Mouse (Mus musculus) T-helper 17 cell (primary cell): ENCODE data around the gene Cpa5.

Experiments
- in situ Hi-C, 2 experiments: fragments of 300-600 bp; cut with MboI, MseI; formaldehyde crosslinking; loops; 1 replicate in 1 of 2; 2 replicates in 1 of 2; pipeline ENCODE4 v1.15.1; 2025; ENCODE audit warnings: high pct_unique_total_duplicates in 2 of 2

The Cpa5 gene

GRCm38 (mm10) chr6:30600995-30601394 is 9.8 kb upstream of the Cpa5 start:
- in situ Hi-C loops = loop anchor here in 1 of 2 experiments (5.0 kb wide), 2 partner anchors 34 to 201 kb away; partner anchors contain the start of gene Cpa4

DNA sequence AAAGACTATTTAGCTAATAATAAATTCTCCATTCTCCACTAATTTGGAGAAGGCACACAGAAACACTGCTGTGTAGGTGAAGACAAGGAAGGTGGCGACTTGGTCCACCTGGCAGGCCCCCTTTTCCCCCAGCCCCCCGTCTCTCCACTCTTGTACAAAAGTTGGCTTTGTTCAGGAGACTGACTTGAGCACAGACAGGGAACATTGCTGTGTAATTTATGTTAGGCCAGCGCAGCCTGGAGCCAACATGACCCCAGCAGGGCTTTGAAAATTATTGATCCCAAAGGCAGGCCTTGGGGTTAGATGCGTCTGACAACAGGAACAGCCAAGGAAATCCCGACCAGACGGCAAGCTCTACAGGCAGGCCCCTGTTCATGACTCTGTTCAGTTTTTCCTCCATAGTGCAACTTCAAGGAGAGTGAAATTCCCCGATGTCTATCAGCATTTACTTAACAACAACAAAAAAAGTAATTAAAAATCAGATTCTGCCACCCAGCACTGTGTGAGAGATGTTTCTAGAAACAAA is 6.4 kb upstream of the Cpa5 start:
- in situ Hi-C loops = loop anchor here in 1 of 2 experiments (5.0 kb wide), 2 partner anchors 37 to 198 kb away; partner anchors contain the start of gene Cpa4

DNA sequence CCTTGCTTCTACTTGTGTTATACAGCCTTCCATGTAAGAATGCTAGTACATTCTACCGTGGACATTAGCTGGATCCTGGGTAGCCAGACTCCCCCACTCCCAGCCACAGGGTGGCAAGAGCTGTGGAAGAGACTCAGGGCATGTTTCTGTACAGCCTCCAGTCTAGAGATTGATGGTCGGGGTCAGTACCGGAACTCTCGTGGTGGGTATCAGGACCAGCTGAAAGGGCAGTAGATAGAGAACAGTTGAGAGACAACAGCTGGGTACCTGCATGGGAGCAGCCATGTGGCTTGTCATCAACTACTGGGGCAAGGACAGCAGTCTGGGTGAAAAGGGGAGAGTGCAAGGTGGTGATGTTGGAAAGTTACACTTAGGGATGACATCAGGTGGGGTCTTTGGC is 5.7 kb upstream of the Cpa5 start:
- in situ Hi-C loops = no loop called here

DNA sequence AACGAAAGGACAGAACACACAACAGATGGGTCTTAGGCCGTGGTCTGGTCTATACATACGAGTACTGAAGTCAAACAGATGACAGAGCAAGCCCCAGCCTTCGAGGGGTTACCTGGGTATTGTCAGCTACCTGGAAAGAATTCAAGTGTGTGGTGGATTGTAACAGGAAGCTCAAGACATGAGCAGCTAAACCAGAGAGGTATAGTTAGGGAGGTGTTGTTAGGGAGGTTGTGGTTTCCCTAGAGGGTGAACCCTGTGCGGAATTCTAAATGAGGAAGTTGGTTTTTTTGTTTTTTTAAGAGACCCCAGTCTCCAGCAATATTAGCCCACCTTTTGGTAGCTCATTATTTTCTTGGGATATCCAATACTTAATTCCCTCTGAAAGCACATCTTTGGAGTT is 5.1 kb upstream of the Cpa5 start:
- in situ Hi-C loops = no loop called here

- in situ Hi-C loops = no loop called here
Observed at GRCm38 (mm10) chr6:30611212-30611611, 402 bp downstream of the Cpa5 start.

DNA sequence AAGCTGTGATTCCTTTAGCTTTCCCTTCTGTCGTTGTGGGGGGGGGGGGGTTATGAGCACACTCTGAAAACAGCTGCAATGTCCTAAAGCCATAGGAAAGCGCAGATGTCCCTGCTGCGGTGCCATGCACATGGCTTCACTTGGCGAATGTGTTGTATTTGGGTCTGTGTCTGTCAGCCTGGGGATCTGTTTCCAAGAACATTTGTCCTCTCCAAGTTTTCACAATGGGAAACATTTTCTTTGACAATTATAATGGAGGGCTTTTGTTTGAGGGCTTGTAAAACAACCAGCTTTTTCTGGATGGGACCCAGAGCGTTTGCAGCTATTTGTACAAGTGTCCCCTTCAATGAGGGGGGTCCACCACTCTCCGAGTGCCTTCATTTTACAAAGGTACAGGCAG is 3.4 kb downstream of the Cpa5 start:
- in situ Hi-C loops = no loop called here

DNA sequence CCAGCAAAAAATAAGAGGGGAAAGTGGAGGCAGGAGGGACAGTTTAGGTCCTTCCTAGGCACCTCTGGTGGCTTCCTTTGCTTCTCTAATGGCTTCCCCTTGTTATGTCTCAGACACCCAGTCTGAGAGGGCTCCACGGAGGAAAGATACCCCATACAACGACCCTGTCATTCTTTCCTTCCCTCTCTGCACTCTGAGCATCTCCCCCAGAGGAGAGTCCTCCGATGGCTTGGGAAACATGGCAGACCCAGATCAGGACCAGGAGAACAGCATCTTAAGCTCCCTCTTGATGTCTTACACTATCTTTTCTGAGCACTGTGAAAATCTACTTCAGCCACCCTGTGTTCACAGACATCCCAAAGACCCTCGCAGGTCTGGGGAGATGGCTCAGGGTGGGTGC is 4.9 kb downstream of the Cpa5 start:
- in situ Hi-C loops = no loop called here

DNA sequence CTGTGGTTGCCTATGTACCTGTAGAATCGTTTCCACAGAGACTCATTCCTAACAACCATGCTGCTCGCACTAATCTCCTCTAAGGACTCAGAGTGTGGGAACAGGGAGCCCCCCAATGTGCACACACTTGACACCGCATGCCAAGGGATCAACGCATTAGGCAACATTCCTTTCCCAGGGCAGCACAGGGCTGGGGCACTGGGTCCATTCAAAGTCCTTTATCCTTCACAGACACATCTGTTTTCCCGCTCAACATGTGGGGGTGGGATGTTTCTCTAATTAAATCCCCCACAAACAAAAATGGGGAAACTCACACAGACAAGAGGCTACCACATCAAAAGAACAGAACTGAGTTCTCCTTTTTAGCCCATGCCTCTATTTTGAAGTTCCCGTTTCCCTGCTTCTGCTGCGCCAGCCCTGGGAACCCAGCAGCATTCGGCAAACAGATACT is 5.7 kb downstream of the Cpa5 start:
- in situ Hi-C loops = no loop called here

GRCm38 (mm10) chr6:30617020-30617958 is 6.5 kb downstream of the Cpa5 start:
- in situ Hi-C loops = no loop called here

GRCm38 (mm10) chr6:30617959-30618590 is 7.3 kb downstream of the Cpa5 start:
- in situ Hi-C loops = no loop called here

GRCm38 (mm10) chr6:30618735-30619134 is 7.9 kb downstream of the Cpa5 start:
- in situ Hi-C loops = no loop called here

DNA sequence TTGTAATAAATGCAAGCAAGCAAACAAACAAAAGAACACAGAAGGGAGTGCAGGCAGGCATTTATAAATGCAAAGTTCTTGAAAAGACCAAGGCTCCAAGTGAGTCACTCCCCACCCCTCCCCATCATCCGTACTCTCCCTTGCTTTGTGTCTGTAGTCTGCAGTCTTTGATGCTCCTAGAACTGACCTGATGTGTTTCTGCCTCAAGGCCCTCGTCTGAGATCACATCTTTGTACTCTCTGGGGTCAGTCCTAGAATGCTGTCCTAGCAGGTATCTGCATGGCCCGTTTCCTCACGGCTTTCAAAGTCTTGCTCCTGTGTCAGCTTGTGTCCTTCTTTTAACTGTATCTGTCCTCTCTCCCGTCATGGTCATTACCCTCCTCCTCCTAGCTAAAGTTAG is 8.8 kb downstream of the Cpa5 start:
- in situ Hi-C loops = loop anchor here in 1 of 2 experiments (10.0 kb wide), 1 partner anchor 185 kb away; no protein-coding TSS in a partner anchor

- in situ Hi-C loops = loop anchor here in 1 of 2 experiments (10.0 kb wide), 1 partner anchor 184 kb away; no protein-coding TSS in a partner anchor
Observed at GRCm38 (mm10) chr6:30620591-30620990, 9.8 kb downstream of the Cpa5 start.

- in situ Hi-C loops = loop anchor here in 1 of 2 experiments (10.0 kb wide), 1 partner anchor 184 kb away; no protein-coding TSS in a partner anchor
Observed at GRCm38 (mm10) chr6:30620994-30621393, 10.2 kb downstream of the Cpa5 start.

DNA sequence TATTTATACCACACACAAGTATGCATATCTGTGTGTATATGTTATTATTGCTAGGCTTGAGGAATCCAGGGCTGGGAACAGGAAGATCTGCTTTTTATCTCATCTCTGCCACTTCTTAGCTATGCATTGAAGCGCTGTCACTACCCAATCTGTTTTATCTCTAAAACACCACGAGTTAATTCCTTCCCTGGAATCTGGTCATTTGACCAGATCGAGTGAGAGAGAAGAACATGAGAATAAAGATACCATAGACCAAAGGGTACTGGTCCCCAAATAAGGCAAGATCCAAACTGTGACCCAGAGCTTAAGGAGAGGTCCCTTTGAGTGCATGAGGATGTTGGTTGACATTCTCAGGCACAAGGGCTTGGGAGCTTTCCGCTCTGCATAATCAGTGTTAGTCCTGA is 11.2 kb downstream of the Cpa5 start:
- in situ Hi-C loops = loop anchor here in 1 of 2 experiments (10.0 kb wide), 1 partner anchor 183 kb away; no protein-coding TSS in a partner anchor

GRCm38 (mm10) chr6:30624763-30625162 is 14.0 kb downstream of the Cpa5 start:
- in situ Hi-C loops = loop anchor here in 1 of 2 experiments (10.0 kb wide), 1 partner anchor 180 kb away; no protein-coding TSS in a partner anchor

DNA sequence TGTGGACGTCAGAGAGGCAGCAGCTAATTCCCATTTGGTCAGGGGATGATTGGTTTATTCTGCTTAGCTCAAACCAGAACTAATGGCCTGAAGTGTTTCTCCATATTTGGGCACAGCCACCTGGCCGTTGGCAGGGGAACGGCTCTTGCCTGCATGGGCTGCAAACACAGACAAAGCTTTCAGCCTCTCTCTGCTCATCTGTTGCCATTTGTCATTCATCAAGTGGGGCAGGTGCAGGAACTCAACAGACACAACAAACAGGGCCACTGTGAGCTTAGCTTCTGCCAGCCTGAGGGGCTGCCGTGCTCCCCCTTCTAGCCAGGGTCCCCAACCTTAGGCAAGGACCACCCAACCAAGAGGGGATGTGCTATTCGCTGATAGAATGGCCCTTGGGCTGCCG is 17.3 kb downstream of the Cpa5 start:
- in situ Hi-C loops = loop anchor here in 1 of 2 experiments (10.0 kb wide), 1 partner anchor 177 kb away; no protein-coding TSS in a partner anchor

- in situ Hi-C loops = loop anchor here in 1 of 2 experiments (5.0 to 10.0 kb wide), 2 partner anchors 77 to 175 kb away; no protein-coding TSS in a partner anchor
Observed at GRCm38 (mm10) chr6:30629989-30630388, 19.2 kb downstream of the Cpa5 start.

DNA sequence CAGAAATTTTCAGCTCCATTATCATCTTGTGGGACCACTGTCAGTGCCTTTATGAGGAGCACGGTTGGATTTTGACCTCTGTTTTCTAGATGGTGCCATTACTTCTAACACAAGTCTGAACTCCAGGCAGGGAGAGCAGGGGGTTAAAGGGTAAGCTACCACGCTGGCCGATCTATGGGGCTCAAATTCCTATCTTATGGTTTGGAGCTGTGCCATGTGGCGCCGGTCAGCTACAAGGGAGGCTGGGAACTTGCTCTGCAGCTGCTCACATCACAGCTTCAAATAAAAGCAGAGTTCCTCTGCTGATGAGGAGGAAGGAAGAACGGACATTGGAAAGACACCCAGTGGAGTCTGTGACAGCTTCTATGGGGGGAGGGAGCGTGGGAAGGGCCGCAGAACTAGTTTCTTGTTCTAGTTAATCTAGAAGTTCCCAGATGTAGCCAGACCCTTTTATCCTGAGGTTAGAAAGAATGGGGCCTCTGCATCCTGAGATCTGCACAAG is 24.6 kb downstream of the Cpa5 start:
- in situ Hi-C loops = no loop called here

DNA sequence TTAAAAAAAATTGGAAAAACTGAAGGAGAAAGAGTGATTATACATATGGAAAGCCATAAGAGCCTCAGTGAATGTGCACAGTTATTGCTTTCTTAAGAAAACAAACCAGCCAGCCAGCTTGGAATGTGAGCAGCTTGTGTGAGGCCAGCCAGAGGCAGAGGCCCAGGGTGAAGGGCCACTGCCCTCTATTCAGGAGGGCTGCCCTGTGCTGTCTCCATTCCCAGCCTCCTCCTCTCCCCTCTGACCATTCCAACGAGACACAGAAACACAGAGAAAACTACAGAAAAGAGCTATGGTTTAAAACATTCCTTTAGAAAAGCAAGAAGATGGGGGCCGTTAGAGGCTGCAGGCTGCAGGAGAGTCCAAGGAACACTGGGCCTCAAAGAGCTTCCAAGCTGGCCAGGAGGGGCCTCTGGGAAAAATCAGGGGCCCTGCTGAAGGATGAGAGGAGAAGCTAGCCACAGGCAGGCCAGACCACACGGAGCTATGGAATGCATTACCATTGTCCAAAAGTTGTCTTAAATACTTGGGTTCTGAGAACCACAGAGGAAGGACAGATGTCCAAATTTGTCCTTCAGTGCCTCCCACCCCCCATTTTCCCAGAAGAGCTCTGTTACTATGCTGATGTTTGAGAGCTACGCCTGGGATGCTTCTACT is 25.5 kb downstream of the Cpa5 start:
- in situ Hi-C loops = no loop called here
